Mouse (Mus musculus) heart, embryonic 10.5 days (tissue): ENCODE data around the gene Ccnd1. TPM values are rescaled to one million over a fixed set of nuclear protein-coding genes. Genes with fewer than 3 reads are reported as not detected.
"Not testable (repeated sequence)": the region's sequence is repeated elsewhere in the genome, so short reads cannot be mapped to it uniquely, and the experiment has no call there.

Source experiments
- DNase-seq: peaks from one replicate; pipeline ENCODE4 v3.0.0-alpha.2; 2017; ENCODE audit warnings: low spot score
- H3K27ac ChIP-seq: fragments of 300-500 bp; sonication (generic); 2 replicates; pipeline ENCODE4 v1.5.1; 2016; ENCODE audit warnings: mild to moderate bottlenecking
- H3K27me3 ChIP-seq: fragments of 300-500 bp; sonication (generic); 2 replicates; pipeline ENCODE4 v1.6.1; 2016; ENCODE audit warnings: mild to moderate bottlenecking; ENCODE audit not compliant: poor library complexity, insufficient read depth, severe bottlenecking
- H3K36me3 ChIP-seq: fragments of 300-500 bp; sonication (generic); 2 replicates; pipeline ENCODE4 v1.6.1; 2016; ENCODE audit warnings: mild to moderate bottlenecking, moderate library complexity
- H3K4me1 ChIP-seq: fragments of 300-500 bp; sonication (generic); 2 replicates; pipeline ENCODE4 v1.6.1; 2016; ENCODE audit warnings: mild to moderate bottlenecking
- H3K4me3 ChIP-seq: fragments of 300-500 bp; sonication (generic); 2 replicates; pipeline ENCODE4 v1.5.1; 2016; ENCODE audit warnings: mild to moderate bottlenecking, moderate library complexity
- H3K9me3 ChIP-seq: fragments of 300-500 bp; sonication (generic); 2 replicates; pipeline ENCODE4 v1.6.1; 2016; ENCODE audit warnings: mild to moderate bottlenecking, moderate library complexity
- WGBS: fragments of 180-500 bp; shearing (Covaris S2); methylation state at CpG from one replicate; pipeline ENCODE4 v1.1.7; 2016; 5-methylcytosine and 5-hydroxymethylcytosine counted together
- polyA plus RNA-seq: library from polyadenylated mRNA; unstranded; fragments of >200 nt; fragmentation: Nextera tagmentation; extraction: Ambion mirVana; gene quantifications from 2 replicates; pipeline ENCODE4 v1.2.1, GENCODE M21; 2016

Ccnd1 gene
- polyA plus RNA-seq, 1 experiment from 2014 or later = 96.5 TPM

GRCm38 (mm10) chr7:144914948-144915750 is 24.6 kb downstream of the Ccnd1 start, which contains the start of gene LTO1:
LTO1 (plus strand) TSS chr7:144915100.
- no peaks in the 10 kb centered on the region for H3K27me3 ChIP-seq
- under 1% methylated on average over 55 of the region's 55 CpGs for WGBS
- peak within 1 kb of the TSS; percentile 88 for H3K27ac ChIP-seq
- H3K36me3 ChIP-seq = peaks cover 28% of the 10 kb centered on the region
- no peaks in the 10 kb centered on the region for H3K9me3 ChIP-seq
- H3K4me1 ChIP-seq = peaks cover 12% of the 10 kb centered on the region
- peak; percentile 96 for DNase-seq
- H3K4me3 ChIP-seq = peak within 1 kb of the TSS; percentile 92

- Histone ChIP-seq H3K36me3 (peaks cover 21% of the 10 kb centered on the region), H3K9me3 (no peaks in the 10 kb centered on the region), H3K27ac (peak overlapping the region; percentile 88), H3K4me1 (peaks cover 12% of the 10 kb centered on the region), H3K27me3 (no peaks in the 10 kb centered on the region), H3K4me3 (peak overlapping the region; percentile 92)
- DNase-seq = no peak
- WGBS = 5% methylated on average over 17 of the region's 17 CpGs
These were observed 25.3 kb downstream of the Ccnd1 start for GRCm38 (mm10) chr7:144914296-144914947.

DNA sequence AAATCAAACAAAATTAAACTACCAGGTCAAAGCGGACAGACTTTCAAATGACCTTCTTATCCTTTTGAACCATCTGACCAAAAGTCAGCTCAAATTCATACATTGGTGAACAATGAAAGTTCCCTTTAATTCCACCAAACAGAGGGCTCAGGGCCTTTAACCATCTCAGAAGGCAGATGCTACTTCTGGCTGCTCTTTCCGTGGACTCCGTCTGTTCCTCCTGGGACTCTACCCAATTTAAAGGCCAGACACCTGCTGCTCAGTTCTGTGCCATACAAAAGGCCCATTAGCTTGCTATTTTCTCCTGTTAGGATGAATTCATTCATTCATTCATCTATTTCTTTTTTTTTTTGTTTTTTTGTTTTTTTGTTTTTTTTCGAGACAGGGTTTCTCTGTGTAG is 26.8 kb downstream of the Ccnd1 start:
- Histone ChIP-seq H3K4me1 (peaks cover 12% of the 10 kb centered on the region), H3K27ac (no peak overlapping the region), H3K4me3 (no peak overlapping the region), H3K36me3 (peaks cover 7% of the 10 kb centered on the region), H3K9me3 (no peaks in the 10 kb centered on the region), H3K27me3 (no peaks in the 10 kb centered on the region)
- 88% methylated on average over 4 of the region's 4 CpGs for WGBS
- no peak for DNase-seq

GRCm38 (mm10) chr7:144911121-144911520 is 28.6 kb downstream of the Ccnd1 start:
- DNase-seq = no peak
- H3K36me3 ChIP-seq = no peaks in the 10 kb centered on the region
- H3K4me3 ChIP-seq = no peak overlapping the region
- H3K27ac ChIP-seq = no peak overlapping the region
- peaks cover 15% of the 10 kb centered on the region for H3K4me1 ChIP-seq
- no peaks in the 10 kb centered on the region for H3K9me3 ChIP-seq
- 77% methylated on average over 1 of the region's 1 CpGs for WGBS
- no peaks in the 10 kb centered on the region for H3K27me3 ChIP-seq

DNA sequence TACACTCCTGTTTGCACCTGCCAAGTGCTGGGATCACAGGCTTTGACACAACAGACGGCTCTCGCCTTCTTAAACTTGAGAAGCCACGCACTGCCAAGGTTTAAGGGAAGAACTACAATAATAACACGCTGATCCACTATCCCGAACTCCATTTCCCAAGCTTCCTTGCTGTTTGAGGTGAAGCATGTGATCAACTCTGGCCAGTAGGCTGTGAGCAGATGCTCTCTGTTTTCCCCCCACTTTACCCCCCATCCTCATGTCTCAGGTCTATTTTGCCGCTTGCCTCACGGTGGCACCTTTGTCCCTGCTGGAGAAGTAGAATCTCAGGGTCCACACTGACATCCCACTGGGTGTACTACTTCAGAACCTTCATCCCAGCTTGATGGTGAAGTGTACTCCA is 31.0 kb downstream of the Ccnd1 start:
- DNase-seq = no peak
- no peak overlapping the region for H3K27ac ChIP-seq
- H3K9me3 ChIP-seq = no peaks in the 10 kb centered on the region
- 30% methylated on average over 7 of the region's 7 CpGs for WGBS
- peaks cover 4% of the 10 kb centered on the region; the same call in 1 of the 2 replicates for H3K27me3 ChIP-seq
- no peaks in the 10 kb centered on the region for H3K36me3 ChIP-seq
- no peak overlapping the region for H3K4me3 ChIP-seq
- peaks cover 7% of the 10 kb centered on the region; the same call in 1 of the 2 replicates for H3K4me1 ChIP-seq

DNA sequence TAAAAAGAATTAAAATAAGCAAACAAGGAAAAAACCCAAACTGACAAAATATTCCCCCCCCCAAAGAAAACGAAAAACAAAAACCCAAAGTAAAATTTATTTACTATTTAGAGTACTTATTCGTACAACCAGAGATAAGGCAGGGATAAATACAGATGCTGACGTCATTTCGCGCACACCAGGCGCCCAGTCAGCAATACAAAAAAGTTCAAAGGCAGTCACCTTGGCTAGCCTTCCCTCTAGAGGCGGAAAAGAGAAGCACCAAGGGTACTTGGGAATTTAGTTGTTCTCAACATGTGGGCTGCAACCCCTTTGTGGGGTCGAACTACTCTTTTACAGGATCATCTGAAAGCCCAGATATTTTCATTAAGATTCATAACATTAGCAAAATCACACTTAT is 31.9 kb downstream of the Ccnd1 start:
- Histone ChIP-seq H3K27me3 (peaks cover 4% of the 10 kb centered on the region; the same call in 1 of the 2 replicates), H3K4me3 (no peak overlapping the region), H3K4me1 (peaks cover 7% of the 10 kb centered on the region; the same call in 1 of the 2 replicates), H3K36me3 (no peaks in the 10 kb centered on the region), H3K9me3 (no peaks in the 10 kb centered on the region), H3K27ac (no peak overlapping the region)
- 8% methylated on average over 8 of the region's 8 CpGs for WGBS
- no peak for DNase-seq

DNA sequence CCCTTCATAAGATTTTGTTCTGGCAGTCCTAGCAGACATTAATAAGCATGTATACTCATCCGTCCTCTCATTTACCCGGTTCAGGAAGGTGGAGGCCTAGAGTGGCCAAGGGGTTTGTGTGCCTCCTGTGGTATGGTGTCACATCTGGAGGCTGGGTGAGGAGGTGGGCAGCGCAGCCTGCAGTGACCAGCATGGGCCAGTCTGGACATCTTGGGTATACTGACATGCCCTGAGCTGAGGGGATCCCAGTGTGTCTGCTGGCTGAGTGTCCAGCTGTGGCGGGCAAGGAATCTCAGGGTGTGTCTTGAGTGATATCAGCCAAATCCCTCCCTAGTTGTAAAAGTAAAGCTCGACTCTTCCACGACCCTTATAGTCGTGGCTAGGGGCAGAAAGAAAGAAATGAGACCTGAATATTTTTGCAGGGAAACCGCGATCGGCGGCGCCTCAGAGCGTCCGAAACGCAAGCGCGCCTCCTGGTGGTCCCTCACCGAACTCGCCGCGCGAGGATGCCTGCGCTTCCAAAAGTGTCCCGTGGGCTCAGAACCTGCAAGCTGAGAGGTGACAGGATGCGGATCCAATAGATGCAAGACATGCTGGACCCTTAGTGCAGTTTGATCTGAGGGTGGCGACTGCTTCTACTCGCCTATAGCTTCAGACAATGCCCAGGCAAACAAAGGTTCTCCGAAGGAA is 32.9 kb downstream of the Ccnd1 start:
- H3K36me3 ChIP-seq = no peaks in the 10 kb centered on the region
- 11% methylated on average over 28 of the region's 28 CpGs for WGBS
- peaks cover 7% of the 10 kb centered on the region; the same call in 1 of the 2 replicates for H3K4me1 ChIP-seq
- H3K27ac ChIP-seq = peak overlapping the region; percentile 37; the same call in 1 of the 2 replicates
- peaks cover 4% of the 10 kb centered on the region; the same call in 1 of the 2 replicates for H3K27me3 ChIP-seq
- DNase-seq = peak; percentile 87
- H3K9me3 ChIP-seq = no peaks in the 10 kb centered on the region
- H3K4me3 ChIP-seq = peak overlapping the region; percentile 41

DNA sequence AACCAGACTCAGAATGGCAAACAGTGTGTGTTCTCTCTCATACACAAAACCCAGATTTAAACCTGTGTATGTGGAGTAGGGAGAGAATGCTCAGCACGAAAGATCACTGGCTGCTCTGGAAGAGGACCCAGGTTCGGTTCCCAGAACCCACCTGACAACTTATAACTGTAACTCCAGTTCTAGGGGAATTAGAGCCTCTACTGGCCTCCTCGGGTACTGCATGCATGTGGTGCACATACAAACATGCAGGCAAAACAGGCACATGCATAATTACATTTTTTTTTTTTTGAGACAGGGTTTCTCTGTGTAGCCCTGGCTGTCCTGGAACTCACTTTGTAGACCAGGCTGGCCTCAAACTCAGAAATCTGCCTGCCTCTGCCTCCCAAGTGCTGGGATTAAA is 34.2 kb downstream of the Ccnd1 start:
- not testable (repeated sequence) for DNase-seq, H3K9me3 ChIP-seq

GRCm38 (mm10) chr7:144898506-144898905 is 41.2 kb downstream of the Ccnd1 start:
- Histone ChIP-seq H3K4me3 (no peak overlapping the region), H3K4me1 (peaks cover 24% of the 10 kb centered on the region), H3K36me3 (no peaks in the 10 kb centered on the region), H3K9me3 (no peaks in the 10 kb centered on the region), H3K27ac (no peak overlapping the region), H3K27me3 (peaks cover 71% of the 10 kb centered on the region)
- 36% methylated on average over 6 of the region's 6 CpGs for WGBS
- no peak for DNase-seq

More for the DNA sequence above, 34.2 kb downstream of the Ccnd1 start:
- H3K36me3 ChIP-seq, H3K27ac ChIP-seq, H3K4me3 ChIP-seq, H3K4me1 ChIP-seq: not testable (repeated sequence)
- 89% methylated on average over 3 of the region's 3 CpGs for WGBS
- H3K27me3 ChIP-seq = peaks cover 11% of the 10 kb centered on the region; the same call in 1 of the 2 replicates

GRCm38 (mm10) chr7:144896294-144897218 is 43.2 kb downstream of the Ccnd1 start, which contains the start of gene Fgf15:
Fgf15 (plus strand) TSS chr7:144896531.
- Histone ChIP-seq H3K9me3 (no peaks in the 10 kb centered on the region), H3K36me3 (no peaks in the 10 kb centered on the region), H3K4me1 (peaks cover 24% of the 10 kb centered on the region), H3K27me3 (peaks cover 86% of the 10 kb centered on the region), H3K27ac (peak within 1 kb of the TSS; percentile 65), H3K4me3 (peak within 1 kb of the TSS; percentile 64)
- no peak for DNase-seq
- WGBS = under 1% methylated on average over 65 of the region's 65 CpGs

DNA sequence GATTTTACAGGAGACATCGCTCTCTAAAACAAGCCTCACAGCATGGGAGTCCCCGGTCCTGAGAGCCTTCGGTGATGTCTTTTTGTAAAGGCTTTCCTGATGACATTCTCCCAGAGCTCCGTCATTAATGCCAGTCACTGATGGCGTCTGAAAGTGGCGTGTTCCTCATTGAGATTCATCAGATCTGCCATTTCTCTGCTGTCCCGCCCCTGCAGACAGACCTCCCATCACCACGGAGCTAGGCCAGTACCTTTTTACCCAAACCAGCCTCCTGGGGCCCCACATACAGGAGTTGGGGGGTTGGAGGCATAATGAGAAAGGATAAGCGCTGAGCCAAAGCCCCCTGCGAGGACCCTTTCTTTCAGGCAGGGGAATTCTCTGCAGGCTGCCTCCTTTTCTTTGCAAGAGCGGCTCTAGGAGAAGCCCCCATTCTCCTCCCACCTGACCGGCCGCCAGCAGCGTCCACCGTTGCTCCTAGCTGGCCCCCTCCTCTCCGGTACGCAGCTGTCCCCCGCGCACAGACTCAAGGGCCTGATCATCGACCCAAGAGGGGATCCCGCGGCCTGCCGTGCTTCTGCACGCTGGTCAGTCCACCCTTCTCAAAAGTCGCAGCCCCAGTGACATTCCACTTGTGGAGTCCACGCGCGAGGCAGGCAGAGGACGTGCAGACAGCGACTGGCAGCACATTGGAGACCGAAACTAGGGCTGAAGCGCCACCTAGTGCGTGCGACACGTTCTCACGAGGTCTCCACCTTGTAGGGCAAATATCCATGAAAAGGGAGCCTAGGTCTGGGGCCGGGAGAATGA is 44.2 kb downstream of the Ccnd1 start:
- 1% methylated on average over 37 of the region's 37 CpGs for WGBS
- no peaks in the 10 kb centered on the region for H3K36me3 ChIP-seq
- H3K27me3 ChIP-seq = peaks cover 88% of the 10 kb centered on the region
- peak overlapping the region; percentile 64 for H3K4me3 ChIP-seq
- no peaks in the 10 kb centered on the region for H3K9me3 ChIP-seq
- peak overlapping the region; percentile 65 for H3K27ac ChIP-seq
- peaks cover 24% of the 10 kb centered on the region for H3K4me1 ChIP-seq
- peak; percentile 91 for DNase-seq
